Mouse (Mus musculus) intestine, embryonic 14.5 days (tissue): ENCODE data around the gene 1700013H16Rik. TPM values are rescaled to one million over a fixed set of nuclear protein-coding genes. Genes with fewer than 3 reads are reported as not detected.
A peak's percentile ranks its signal among the peaks of the same experiment; 100 is the strongest.

Experiments
- ATAC-seq: fragments of 200-750 bp; cut with Nextera tagmentation; replicated peaks from 2 replicates; pipeline ENCODE4 v1.8.0; 2017; ENCODE audit warnings: low read depth, moderate number of reproducible peaks, moderate TSS enrichment, moderate library complexity; ENCODE audit not compliant: low FRiP score, low TSS enrichment
- DNase-seq: peaks from one replicate; pipeline ENCODE4 v3.0.0-alpha.2; 2018; ENCODE audit warnings: low spot score
- H3K27ac ChIP-seq: fragments of 300-500 bp; sonication (generic); 2 replicates; pipeline ENCODE4 v1.5.1; 2014; ENCODE audit warnings: low read depth, mild to moderate bottlenecking, control low read depth
- H3K27me3 ChIP-seq: fragments of 300-500 bp; sonication (generic); replicated peaks from 2 replicates; pipeline ENCODE4 v1.6.1; 2014; ENCODE audit warnings: low read length, control low read depth; ENCODE audit not compliant: control insufficient read depth, insufficient read depth
- H3K36me3 ChIP-seq: fragments of 300-500 bp; sonication (generic); 2 replicates; pipeline ENCODE4 v1.6.1; 2014; ENCODE audit warnings: low read length, control low read depth; ENCODE audit not compliant: control insufficient read depth, insufficient read depth
- H3K4me1 ChIP-seq: fragments of 300-500 bp; sonication (generic); replicated peaks from 2 replicates; pipeline ENCODE4 v1.6.1; 2014; ENCODE audit warnings: low read length, control low read depth, mixed read lengths; ENCODE audit not compliant: control insufficient read depth, insufficient read depth
- H3K4me2 ChIP-seq: fragments of 300-500 bp; sonication (generic); 2 replicates; pipeline ENCODE4 v1.6.1; 2014; ENCODE audit warnings: low read length
- H3K4me3 ChIP-seq: fragments of 300-500 bp; sonication (generic); 2 replicates; pipeline ENCODE4 v1.5.1; 2014; ENCODE audit warnings: low read depth, low read length, control low read depth, mixed read lengths
- H3K9ac ChIP-seq: fragments of 300-500 bp; sonication (generic); 2 replicates; pipeline ENCODE4 v1.6.1; 2014; ENCODE audit warnings: mild to moderate bottlenecking, low read length
- H3K9me3 ChIP-seq: fragments of 300-500 bp; sonication (generic); 2 replicates; pipeline ENCODE4 v1.6.1; 2016; ENCODE audit warnings: low read length, control low read depth; ENCODE audit not compliant: control insufficient read depth
- WGBS: fragments of 180-500 bp; shearing (Covaris S2); extraction: QIAGEN DNeasy Blood & Tissue Kit; methylation state at CpG from one replicate; pipeline ENCODE4 v1.1.7; 2014; 5-methylcytosine and 5-hydroxymethylcytosine counted together
- polyA plus RNA-seq: library from polyadenylated mRNA; unstranded; fragments of >200 nt; fragmentation: Nextera tagmentation; extraction: Ambion mirVana; gene quantifications from 2 replicates; pipeline ENCODE4 v1.2.1, GENCODE M21; 2014

1700013H16Rik gene
- polyA plus RNA-seq, 1 experiment from 2014 or later, result not detected

DNA sequence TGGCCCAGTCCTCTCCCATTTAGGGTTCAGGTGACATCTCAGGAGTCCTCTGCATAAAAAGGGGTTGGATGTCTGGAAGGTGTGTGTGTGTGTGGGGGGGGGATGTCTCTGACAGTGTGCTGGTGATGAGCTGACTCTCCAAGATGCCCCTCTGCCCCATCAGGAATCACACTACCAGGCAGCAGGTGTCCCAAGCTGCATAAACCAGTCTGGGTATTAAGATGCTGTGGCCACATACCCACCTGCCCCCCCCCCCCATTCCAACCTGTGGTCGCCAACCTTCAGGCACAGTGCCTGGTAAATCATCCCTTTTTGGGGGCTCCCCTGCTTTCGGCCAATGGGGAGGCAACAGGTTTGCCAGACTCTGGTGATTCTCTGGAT, 41.7 kb downstream of the 1700013H16Rik start:
- Histone ChIP-seq H3K27ac (no peak overlapping the region), H3K4me2 (peak overlapping the region; percentile 46), H3K9ac (no peak overlapping the region; the same call in 1 of the 2 replicates), H3K36me3 (no peaks in the 10 kb centered on the region), H3K27me3 (no peaks in the 10 kb centered on the region), H3K9me3 (no peaks in the 10 kb centered on the region), H3K4me1 (no peaks in the 10 kb centered on the region), H3K4me3 (no peak overlapping the region)
- WGBS, result 43% methylated on average over 2 of the region's 2 CpGs
- no peak for ATAC-seq
- DNase-seq, result no peak

DNA sequence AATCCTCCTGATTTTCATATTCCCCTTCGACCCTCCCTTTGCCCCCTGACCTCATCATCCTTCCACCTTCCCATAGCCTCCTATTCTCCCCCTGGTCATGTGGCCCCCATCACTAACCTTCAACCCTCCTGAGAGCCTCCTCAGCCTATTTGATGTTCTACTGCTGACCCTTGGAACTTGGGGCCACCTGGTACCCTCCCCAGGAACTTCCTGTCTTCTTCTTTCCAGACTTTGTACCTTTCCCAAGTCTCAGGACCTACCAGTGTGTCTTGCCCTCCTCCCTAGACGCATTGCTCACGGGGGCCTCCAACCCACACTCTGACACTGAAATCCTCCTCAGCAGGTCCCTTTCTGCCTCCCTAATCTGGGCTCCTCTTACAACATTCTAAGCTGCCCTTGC, 55.0 kb downstream of the 1700013H16Rik start:
- no peak overlapping the region for H3K9ac ChIP-seq
- no peaks in the 10 kb centered on the region for H3K4me1 ChIP-seq
- H3K27ac ChIP-seq, result no peak overlapping the region
- no peak overlapping the region for H3K4me2 ChIP-seq
- ATAC-seq (no peak), DNase-seq (no peak)
- H3K4me3 ChIP-seq, result no peak overlapping the region
- no peaks in the 10 kb centered on the region for H3K27me3 ChIP-seq
- WGBS, result 75% methylated on average over 3 of the region's 3 CpGs
- H3K36me3 ChIP-seq, result no peaks in the 10 kb centered on the region
- H3K9me3 ChIP-seq, result no peaks in the 10 kb centered on the region

- Histone ChIP-seq H3K4me1 (no peaks in the 10 kb centered on the region), H3K36me3 (no peaks in the 10 kb centered on the region), H3K4me3 (no peak overlapping the region), H3K9ac (no peak overlapping the region), H3K27ac (no peak overlapping the region), H3K27me3 (no peaks in the 10 kb centered on the region), H3K9me3 (no peaks in the 10 kb centered on the region), H3K4me2 (no peak overlapping the region)
- DNase-seq, result no peak
- 95% methylated on average over 2 of the region's 2 CpGs for WGBS
- ATAC-seq, result no peak
Measured at GRCm38 (mm10) chrX:53699225-53699624, 58.4 kb downstream of the 1700013H16Rik start.

DNA sequence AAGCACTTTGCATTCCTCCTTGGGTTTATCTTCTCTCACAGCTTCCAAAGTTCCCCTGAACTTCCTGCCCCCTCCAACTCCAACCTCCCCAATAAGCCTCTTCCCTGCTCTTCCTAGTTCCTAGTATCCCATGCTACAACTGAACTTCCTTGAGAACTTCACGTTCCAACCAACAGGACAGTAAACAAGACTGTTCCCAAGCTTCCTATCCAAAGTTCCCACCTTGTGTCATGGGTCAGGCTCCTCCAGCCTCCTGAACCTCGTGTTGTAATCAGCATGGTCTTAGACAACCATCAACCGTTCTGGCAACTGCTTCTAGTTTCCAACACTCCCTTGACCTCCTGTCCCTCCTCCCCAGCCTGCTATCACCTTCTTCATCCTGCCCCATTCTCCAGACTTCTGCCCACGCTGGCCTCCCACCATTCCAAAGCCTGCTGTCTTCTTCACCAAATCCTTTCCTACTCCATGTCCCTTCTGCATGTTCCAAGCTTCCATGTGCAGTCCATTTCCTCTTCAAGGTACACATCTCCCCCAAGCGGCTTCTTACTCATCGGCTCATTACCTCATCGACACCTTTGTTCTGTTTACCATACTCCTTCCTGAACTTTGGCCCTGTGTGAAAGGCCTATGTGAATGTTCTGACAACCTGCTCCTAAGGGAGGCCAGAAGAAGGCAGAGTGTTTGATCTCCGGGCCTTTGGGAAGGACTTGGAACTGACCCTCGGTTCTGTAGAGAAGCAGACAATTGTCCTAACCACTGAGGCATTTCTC, 63.4 kb downstream of the 1700013H16Rik start:
- no peak overlapping the region for H3K27ac ChIP-seq
- ATAC-seq (no peak), DNase-seq (no peak)

GRCm38 (mm10) chrX:53693141-53693540, 64.5 kb downstream of the 1700013H16Rik start:
- Histone ChIP-seq H3K4me2 (no peak overlapping the region), H3K9ac (no peak overlapping the region), H3K9me3 (no peaks in the 10 kb centered on the region), H3K4me3 (no peak overlapping the region), H3K27ac (no peak overlapping the region), H3K36me3 (no peaks in the 10 kb centered on the region), H3K27me3 (no peaks in the 10 kb centered on the region), H3K4me1 (no peaks in the 10 kb centered on the region)
- DNase-seq (no peak), ATAC-seq (no peak)
- 79% methylated on average over 2 of the region's 2 CpGs for WGBS

More for the DNA sequence above, 63.4 kb downstream of the 1700013H16Rik start:
- Histone ChIP-seq H3K9ac (no peak overlapping the region), H3K9me3 (no peaks in the 10 kb centered on the region), H3K36me3 (no peaks in the 10 kb centered on the region), H3K4me2 (no peak overlapping the region), H3K27me3 (no peaks in the 10 kb centered on the region), H3K4me3 (no peak overlapping the region), H3K4me1 (no peaks in the 10 kb centered on the region)
- 76% methylated on average over 9 of the region's 9 CpGs for WGBS

Other genes starting within 250 kb of the 1700013H16Rik start
- gene Rtl8c, start 149.8 kb downstream of the 1700013H16Rik start, polyA plus RNA-seq, result 28.4 and 34.2 TPM in 2 replicates
- gene Gm14597, start 148.9 kb downstream of the 1700013H16Rik start, polyA plus RNA-seq, result not detected in 2 replicates
- gene Rtl8a, start 114.1 kb downstream of the 1700013H16Rik start, polyA plus RNA-seq, result 57.9 and 58.0 TPM in 2 replicates
- 48.1 and 52.8 TPM in 2 replicates for gene Rtl8b, start 87.4 kb downstream of the 1700013H16Rik start, polyA plus RNA-seq
- 0.20 TPM in 2 replicates for gene 4930502E18Rik, start 33.0 kb downstream of the 1700013H16Rik start, polyA plus RNA-seq
- gene Zfp36l3, start 18.6 kb upstream of the 1700013H16Rik start, polyA plus RNA-seq, result not detected in 2 replicates
- 1.8 and 2.1 TPM in 2 replicates for gene Xlr, start 39.9 kb upstream of the 1700013H16Rik start, polyA plus RNA-seq